Mouse (Mus musculus): ENCODE results near the gene Map4k3.

Gene Map4k3

DNA sequence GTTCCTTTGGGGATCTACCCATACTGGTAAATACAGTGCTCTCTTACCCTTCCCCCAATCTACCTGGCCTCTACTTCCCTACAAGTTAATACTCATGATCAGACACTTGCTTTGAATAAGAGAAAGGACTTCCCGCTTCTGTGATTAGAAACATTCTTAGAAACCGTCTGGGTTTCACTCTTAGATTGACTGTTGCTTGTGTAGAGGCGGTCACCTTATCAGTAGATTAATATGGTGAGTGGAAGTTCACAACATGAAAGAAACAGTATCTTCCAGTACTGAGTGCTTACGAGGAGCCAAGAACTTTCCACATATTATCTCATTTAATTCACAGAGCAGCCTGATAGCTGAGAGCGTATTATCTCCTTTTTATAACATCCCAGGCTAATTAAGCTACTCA, 1.5 kb upstream of the Map4k3 start:
- no peak for DNase-seq (ENCODE audit: low spot score)

- DNase-seq (ENCODE audit: low spot score) = no peak
These were observed 930 bp upstream of the Map4k3 start for GRCm38 (mm10) chr17:80729080-80729749.

DNA sequence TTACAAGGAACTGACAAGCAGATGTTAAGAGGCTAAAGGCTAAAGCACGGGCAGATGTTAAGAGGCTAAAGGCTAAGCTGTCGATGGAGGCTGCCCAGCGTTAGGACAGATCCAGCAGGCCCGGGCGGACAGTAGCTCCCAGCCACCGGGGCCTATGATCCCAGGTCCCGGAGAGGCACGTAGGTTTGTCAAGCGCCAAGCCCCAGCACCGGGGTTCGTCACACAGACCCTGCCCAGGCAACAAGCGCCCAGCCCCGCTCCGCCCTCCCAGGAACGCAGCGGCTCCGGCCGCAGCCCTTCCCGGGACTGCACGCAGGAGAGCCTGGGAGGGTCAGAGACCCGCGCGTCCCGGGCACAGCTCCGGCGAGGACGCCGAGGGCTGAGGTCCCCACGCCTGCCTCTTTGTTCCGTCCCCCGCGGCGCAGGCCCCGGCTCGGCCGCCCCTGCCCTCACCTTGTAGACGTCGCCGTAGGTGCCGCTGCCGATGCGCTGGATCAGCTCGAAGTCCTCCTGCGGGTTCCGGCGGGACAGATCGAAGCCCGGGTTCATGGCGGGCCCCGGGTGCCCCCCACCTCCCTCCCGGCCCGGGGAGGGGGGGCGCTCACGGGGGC, 839 bp downstream of the Map4k3 start:
- DNase-seq (ENCODE audit: low spot score) = peak; percentile 66

- no peak for DNase-seq (ENCODE audit: low spot score)
These were observed 1.5 kb downstream of the Map4k3 start for GRCm38 (mm10) chr17:80726821-80727220.

- DNase-seq (ENCODE audit: low spot score) = no peak
These were observed 5.2 kb downstream of the Map4k3 start for GRCm38 (mm10) chr17:80723092-80723491.

- no peak for DNase-seq (ENCODE audit: low spot score)
These were observed 6.6 kb downstream of the Map4k3 start for GRCm38 (mm10) chr17:80721670-80722069.

- DNase-seq (ENCODE audit: low spot score) = no peak
These were observed 9.0 kb downstream of the Map4k3 start for GRCm38 (mm10) chr17:80719309-80719708.

GRCm38 (mm10) chr17:80718243-80718642, 10.0 kb downstream of the Map4k3 start:
- DNase-seq (ENCODE audit: low spot score) = no peak

DNA sequence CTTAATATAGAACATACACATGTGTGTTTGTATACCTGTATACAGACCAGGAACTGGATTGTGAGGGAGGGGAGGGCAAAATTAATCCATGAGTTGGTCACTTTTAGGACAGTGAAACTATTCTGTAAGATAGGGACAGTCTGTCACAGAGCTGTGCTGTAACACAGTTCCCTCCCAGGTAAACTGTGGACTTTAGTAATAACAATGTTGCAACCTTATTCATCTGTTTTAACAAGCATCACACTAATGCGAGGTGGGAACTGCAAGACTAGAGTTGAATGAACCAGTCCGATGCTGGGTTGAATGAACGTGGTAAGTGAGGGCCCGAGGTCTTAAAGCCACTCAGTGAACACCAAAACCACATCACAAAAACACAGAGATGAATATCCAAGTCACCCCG, 14.7 kb downstream of the Map4k3 start:
- no peak for DNase-seq (ENCODE audit: low spot score)

DNA sequence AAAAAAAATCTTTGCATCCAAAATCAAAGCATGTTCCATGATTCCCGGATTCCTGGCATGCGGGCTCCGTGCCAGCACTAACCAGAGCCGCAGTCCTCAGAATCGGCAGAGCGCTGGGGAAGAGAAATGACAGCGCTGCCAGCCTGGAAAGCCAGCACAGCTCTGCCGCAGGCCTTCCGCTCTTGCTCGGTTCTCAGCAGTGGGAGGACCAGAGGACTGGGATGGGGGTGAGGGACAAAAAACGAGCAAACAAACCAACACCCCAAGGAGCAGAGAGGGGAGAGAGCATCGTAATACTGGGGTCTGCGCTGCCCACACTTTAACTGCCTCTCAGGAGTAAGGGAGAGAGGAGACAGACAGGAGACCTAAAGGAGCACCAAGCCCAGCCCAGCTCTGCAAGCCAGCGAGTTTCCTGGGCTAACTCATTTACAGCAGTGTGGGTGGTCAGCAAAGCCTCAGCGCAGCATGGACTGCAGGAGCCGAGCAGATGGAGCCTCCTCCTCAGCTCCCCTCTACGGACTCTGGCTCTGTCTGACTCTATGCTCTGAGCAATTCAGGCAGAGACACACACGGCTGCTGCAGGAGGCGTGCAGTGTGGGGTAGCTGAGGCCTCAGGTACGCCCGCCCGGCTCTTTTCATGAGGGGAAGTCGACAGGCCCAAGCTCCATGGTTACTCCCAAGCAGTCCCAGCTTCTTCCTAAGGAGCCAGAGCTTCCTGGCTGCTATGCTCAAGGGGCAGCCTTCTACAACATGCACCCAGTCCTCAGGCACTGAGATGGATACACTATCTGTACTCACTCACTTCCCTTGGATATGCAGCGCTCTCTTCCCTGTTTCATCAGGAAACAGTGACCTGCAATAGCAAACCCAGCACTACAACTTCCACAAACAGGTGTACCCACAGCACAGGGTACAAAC, 18.1 kb downstream of the Map4k3 start:
- peak; percentile 73 for DNase-seq (ENCODE audit: low spot score)

DNA sequence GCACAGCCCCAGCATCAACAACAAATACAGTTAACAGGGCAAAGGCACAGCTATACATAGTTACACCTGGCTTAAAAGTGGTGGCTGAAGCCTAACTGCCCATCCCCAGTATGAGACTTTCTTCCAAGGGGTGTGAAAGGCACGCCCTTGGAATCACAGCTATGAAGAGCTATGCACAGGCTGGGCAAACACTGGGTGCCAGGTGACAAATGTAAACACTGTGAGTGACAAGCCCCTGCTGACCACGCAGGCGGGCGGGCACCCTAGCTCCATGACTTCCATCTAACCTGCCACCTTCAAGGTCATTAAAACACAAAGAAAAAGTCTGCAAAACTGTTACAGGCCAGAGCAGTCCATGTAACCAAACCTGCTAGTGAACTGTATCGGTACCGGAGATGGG, 19.5 kb downstream of the Map4k3 start:
- DNase-seq (ENCODE audit: low spot score) = no peak

DNA sequence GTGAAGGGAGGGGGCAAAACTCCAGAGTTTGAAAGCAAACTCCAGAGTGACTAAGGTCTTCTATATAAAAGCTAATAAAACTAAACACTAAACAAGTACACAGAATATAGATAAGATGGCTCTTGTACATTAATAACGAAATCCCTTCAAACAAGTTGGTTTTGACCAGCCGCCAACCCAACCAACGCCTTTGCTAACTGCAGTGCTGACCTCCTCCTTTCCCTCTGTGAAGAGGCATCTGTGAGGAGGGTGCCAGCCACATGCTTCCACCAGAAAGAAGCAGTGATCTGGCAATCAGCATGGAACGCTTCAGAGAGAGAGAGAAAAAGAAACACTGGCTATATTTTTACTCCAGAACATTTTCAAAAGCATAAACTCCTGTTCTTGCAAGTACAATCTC, 21.1 kb downstream of the Map4k3 start:
- DNase-seq (ENCODE audit: low spot score) = no peak

DNA sequence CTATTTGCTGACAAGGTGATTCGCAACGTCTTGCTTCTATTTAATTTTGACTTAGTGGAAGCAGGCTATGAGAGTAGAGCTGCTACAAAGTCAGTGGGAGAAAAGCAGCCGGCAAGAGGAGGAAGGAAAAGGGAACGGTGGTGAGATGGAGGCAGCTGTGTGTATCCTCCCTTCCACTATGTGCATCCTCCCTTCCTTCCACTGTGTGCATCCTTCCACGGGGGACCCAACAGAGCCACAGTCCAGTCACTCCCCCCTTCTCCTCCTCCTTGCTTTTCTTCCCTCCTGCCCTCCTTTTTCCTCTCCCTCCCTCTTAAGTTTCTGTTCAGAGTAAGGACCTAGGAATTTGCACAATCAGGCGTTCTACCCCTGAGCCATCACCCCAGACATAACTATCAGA, 21.7 kb downstream of the Map4k3 start:
- no peak for DNase-seq (ENCODE audit: low spot score)

GRCm38 (mm10) chr17:80701687-80702086, 26.6 kb downstream of the Map4k3 start:
- no peak for DNase-seq (ENCODE audit: low spot score)

- no peak for DNase-seq (ENCODE audit: low spot score)
These were observed 29.4 kb downstream of the Map4k3 start for GRCm38 (mm10) chr17:80698930-80699329.

GRCm38 (mm10) chr17:80698191-80698901, 29.9 kb downstream of the Map4k3 start:
- DNase-seq (ENCODE audit: low spot score) = no peak

DNA sequence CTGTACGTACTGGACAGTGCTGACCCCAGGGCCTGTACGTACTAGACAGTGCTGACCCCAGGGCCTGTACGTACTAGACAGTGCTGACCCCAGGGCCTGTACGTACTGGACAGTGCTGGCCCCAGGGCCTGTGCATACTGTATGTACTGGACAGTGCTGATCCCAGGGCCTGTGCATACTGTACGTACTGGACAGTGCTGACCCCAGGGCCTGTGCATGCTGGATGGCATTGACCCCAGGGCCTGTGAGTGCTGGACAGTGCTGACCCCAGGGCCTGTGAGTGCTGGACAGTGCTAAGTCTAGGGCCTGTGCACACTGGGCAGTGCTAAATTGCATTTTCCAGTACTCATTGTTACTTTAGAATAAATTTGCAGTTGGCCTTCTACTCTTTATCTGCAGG, 31.3 kb downstream of the Map4k3 start:
- no peak for DNase-seq (ENCODE audit: low spot score)

DNA sequence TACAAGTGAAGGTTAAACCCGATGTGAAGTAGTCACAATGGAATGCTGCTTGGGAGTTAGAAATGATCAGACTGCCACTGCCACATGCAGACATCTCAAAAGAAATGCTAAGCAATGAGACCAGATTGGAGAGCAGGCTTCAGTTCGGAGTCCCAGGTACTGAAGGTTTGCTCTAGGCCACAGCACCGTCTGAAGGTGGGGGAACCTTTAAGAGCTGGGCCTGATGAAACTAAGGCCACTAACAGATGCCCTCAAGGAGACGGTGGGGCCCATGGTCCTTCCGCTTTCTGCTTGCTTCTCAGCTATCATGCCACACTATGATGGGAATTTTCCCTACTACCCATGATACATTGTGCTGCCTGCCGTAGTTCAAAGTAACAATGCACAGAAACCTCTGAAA, 32.1 kb downstream of the Map4k3 start:
- DNase-seq (ENCODE audit: low spot score) = no peak

- DNase-seq (ENCODE audit: low spot score) = no peak
These were observed 34.6 kb downstream of the Map4k3 start for GRCm38 (mm10) chr17:80693707-80694106.

GRCm38 (mm10) chr17:80692183-80692582, 36.1 kb downstream of the Map4k3 start:
- DNase-seq (ENCODE audit: low spot score) = no peak

DNA sequence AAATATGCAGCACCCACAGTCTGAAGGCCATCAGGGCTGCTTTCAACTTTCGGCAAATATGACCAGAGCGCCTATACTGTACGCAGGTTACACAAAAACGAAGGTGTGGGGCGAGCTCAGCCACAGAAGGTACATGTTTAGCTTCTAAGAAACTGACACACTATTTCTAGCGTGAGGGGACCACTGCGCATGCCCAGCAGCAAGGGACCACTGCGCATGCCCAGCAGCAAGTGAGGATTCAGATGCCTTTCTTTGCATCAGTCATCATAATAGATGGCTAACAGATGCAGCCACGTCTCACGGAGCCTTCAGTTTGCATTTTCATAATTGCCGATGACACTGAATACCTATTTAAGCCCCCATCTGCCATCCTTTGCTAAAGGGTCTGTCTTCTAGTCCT, 39.6 kb downstream of the Map4k3 start:
- peak; percentile 43 for DNase-seq (ENCODE audit: low spot score)

DNA sequence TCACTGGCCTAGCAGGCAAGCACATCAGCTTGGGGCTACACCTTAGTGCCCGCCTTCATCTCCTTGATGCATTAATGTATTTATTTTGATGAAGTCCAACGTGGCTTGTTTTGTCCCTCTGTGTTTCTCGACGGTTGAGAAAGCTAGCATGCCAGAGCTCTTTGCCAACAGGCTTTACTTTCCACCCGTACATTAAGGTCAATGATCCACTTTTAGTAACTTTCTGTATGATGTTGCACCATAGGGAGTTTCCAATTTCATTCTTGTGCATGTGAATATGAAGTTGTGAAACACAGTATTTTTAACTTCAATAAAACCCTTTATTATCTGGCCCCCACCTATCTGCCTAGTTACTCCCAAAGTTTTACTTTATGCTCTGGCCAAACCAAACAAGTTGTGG, 42.2 kb downstream of the Map4k3 start:
- no peak for DNase-seq (ENCODE audit: low spot score)
